Mouse (Mus musculus) kidney, embryonic 14.5 days (tissue): ENCODE data around the gene Xpnpep2. TPM values are rescaled to one million over a fixed set of nuclear protein-coding genes. Genes with fewer than 3 reads are reported as not detected.
A peak's percentile ranks its signal among the peaks of the same experiment; 100 is the strongest.

Experiments used
- ATAC-seq: fragments of 200-750 bp; cut with Nextera tagmentation; 2 replicates; pipeline ENCODE4 v1.8.0; 2017; ENCODE audit warnings: moderate number of reproducible peaks, mild to moderate bottlenecking, moderate TSS enrichment, moderate library complexity; ENCODE audit not compliant: low FRiP score, low TSS enrichment
- H3K27ac ChIP-seq: fragments of 300-500 bp; sonication (generic); 2 replicates; pipeline ENCODE4 v1.5.1; 2014; ENCODE audit warnings: low read depth, mild to moderate bottlenecking, low read length, moderate library complexity, mixed read lengths
- H3K27me3 ChIP-seq: fragments of 300-500 bp; sonication (generic); 2 replicates; pipeline ENCODE4 v1.6.1; 2014; ENCODE audit warnings: mild to moderate bottlenecking, low read length; ENCODE audit not compliant: control insufficient read depth, insufficient read depth
- H3K36me3 ChIP-seq: fragments of 300-500 bp; sonication (generic); 2 replicates; pipeline ENCODE4 v1.6.1; 2014; ENCODE audit warnings: low read length, mixed read lengths; ENCODE audit not compliant: control insufficient read depth, insufficient read depth
- H3K4me1 ChIP-seq: fragments of 300-500 bp; sonication (generic); 2 replicates; pipeline ENCODE4 v1.6.1; 2014; ENCODE audit warnings: low read length, mixed read lengths; ENCODE audit not compliant: control insufficient read depth, insufficient read depth
- H3K4me2 ChIP-seq: fragments of 300-500 bp; sonication (generic); replicated peaks from 2 replicates; pipeline ENCODE4 v1.6.1; 2014; ENCODE audit warnings: low read depth, mild to moderate bottlenecking, low read length
- H3K4me3 ChIP-seq: fragments of 300-500 bp; sonication (generic); 2 replicates; pipeline ENCODE4 v1.5.1; 2014; ENCODE audit warnings: mild to moderate bottlenecking, low read length
- H3K9ac ChIP-seq: fragments of 300-500 bp; sonication (generic); 2 replicates; pipeline ENCODE4 v1.6.1; 2014; ENCODE audit warnings: low read depth, mild to moderate bottlenecking, low read length, moderate library complexity
- H3K9me3 ChIP-seq: fragments of 300-500 bp; sonication (generic); 2 replicates; pipeline ENCODE4 v1.6.1; 2016; ENCODE audit warnings: low read length; ENCODE audit not compliant: control insufficient read depth
- WGBS: fragments of 180-500 bp; shearing (Covaris S2); extraction: QIAGEN DNeasy Blood & Tissue Kit; methylation state at CpG from one replicate; pipeline ENCODE4 v1.1.7; 2014; 5-methylcytosine and 5-hydroxymethylcytosine counted together
- polyA plus RNA-seq: library from polyadenylated mRNA; unstranded; fragments of >200 nt; fragmentation: Nextera tagmentation; extraction: Ambion mirVana; gene quantifications from 2 replicates; pipeline ENCODE4 v1.2.1, GENCODE M21; 2014

The Xpnpep2 gene
- 2.3 and 3.5 TPM in 2 replicates for polyA plus RNA-seq

GRCm38 (mm10) chrX:48108394-48109315 lies at the start of gene Xpnpep2:
TSS of gene Xpnpep2 (plus strand) at chrX:48108725.
- no peaks in the 10 kb centered on the region for H3K27me3 ChIP-seq
- H3K4me2 ChIP-seq, result no peak within 1 kb of the TSS
- WGBS, result 59% methylated on average over 6 of the region's 6 CpGs
- no peaks in the 10 kb centered on the region for H3K36me3 ChIP-seq
- H3K9ac ChIP-seq, result no peak within 1 kb of the TSS
- no peaks in the 10 kb centered on the region for H3K9me3 ChIP-seq
- no peak within 1 kb of the TSS for H3K4me3 ChIP-seq
- peak; percentile 28; the same call in 1 of the 2 replicates for ATAC-seq
- no peaks in the 10 kb centered on the region for H3K4me1 ChIP-seq
- H3K27ac ChIP-seq, result no peak within 1 kb of the TSS

DNA sequence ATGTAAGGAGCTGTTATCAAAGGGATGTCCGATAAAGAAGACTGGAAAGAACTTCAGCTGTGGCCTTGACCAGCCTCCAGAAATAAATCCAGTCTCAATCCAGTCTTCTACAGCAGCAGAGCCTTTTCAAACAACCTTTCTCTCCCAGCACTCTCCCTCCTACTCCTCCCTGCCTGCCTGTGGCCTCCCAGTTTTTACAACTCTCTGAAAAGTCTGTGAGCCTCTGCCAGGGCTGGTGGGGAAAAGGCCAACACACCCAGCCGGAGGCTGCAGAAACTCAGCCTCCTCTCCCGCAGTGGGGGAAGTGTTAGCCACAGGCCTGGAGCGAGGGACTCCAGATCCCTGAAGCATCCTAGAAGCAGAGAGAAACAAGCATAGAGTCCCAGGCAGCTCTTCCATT lies 46.0 kb upstream of the Xpnpep2 start:
- Histone ChIP-seq H3K9me3 (no peaks in the 10 kb centered on the region), H3K4me1 (no peaks in the 10 kb centered on the region), H3K36me3 (no peaks in the 10 kb centered on the region), H3K4me3 (no peak overlapping the region), H3K9ac (no peak overlapping the region), H3K27me3 (no peaks in the 10 kb centered on the region), H3K4me2 (no peak overlapping the region), H3K27ac (no peak overlapping the region)
- ATAC-seq, result no peak
- 63% methylated on average over 4 of the region's 4 CpGs for WGBS

- H3K4me2 ChIP-seq, result no peak overlapping the region
- no peak overlapping the region for H3K9ac ChIP-seq
- H3K4me1 ChIP-seq, result no peaks in the 10 kb centered on the region
- WGBS, result 46% methylated on average over 5 of the region's 5 CpGs
- H3K27me3 ChIP-seq, result no peaks in the 10 kb centered on the region
- H3K27ac ChIP-seq, result no peak overlapping the region
- no peak overlapping the region for H3K4me3 ChIP-seq
- no peaks in the 10 kb centered on the region for H3K9me3 ChIP-seq
- ATAC-seq, result no peak; the same call in 1 of the 2 replicates
- H3K36me3 ChIP-seq, result no peaks in the 10 kb centered on the region
Measured at GRCm38 (mm10) chrX:48064166-48064853, 44.2 kb upstream of the Xpnpep2 start.

- Histone ChIP-seq H3K9ac (no peak overlapping the region), H3K4me1 (no peaks in the 10 kb centered on the region), H3K27ac (no peak overlapping the region), H3K4me2 (no peak overlapping the region), H3K27me3 (no peaks in the 10 kb centered on the region), H3K36me3 (no peaks in the 10 kb centered on the region), H3K9me3 (no peaks in the 10 kb centered on the region), H3K4me3 (no peak overlapping the region)
- WGBS, result 77% methylated on average over 3 of the region's 3 CpGs
- ATAC-seq, result no peak
Measured at GRCm38 (mm10) chrX:48066891-48067290, 41.6 kb upstream of the Xpnpep2 start.

- ATAC-seq, result no peak
- Histone ChIP-seq H3K4me2 (no peak overlapping the region), H3K4me1 (no peaks in the 10 kb centered on the region), H3K4me3 (no peak overlapping the region), H3K36me3 (no peaks in the 10 kb centered on the region), H3K27me3 (peaks cover 3% of the 10 kb centered on the region; the same call in 1 of the 2 replicates), H3K27ac (no peak overlapping the region), H3K9ac (no peak overlapping the region), H3K9me3 (no peaks in the 10 kb centered on the region)
- 41% methylated on average over 3 of the region's 3 CpGs for WGBS
Measured at GRCm38 (mm10) chrX:48071961-48072360, 36.6 kb upstream of the Xpnpep2 start.

DNA sequence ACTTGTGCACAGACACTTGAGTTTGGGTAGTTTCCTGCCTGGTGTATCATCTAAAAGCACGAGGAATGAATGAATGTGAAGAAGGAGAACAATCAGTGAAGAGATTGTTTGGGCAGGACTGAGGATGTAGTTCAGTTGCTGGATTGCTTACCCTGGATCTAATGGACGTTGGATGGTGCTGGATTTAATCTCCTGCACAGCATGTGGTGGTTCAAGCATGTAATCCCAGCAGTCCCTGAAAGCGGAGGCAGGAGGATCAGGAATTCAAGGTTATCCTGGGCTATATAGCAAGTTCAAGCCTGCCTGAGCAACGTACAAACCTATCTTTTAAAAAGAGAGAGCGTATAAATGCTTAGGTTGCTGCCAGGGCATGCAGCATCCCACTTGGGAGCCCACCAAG lies 36.1 kb upstream of the Xpnpep2 start:
- ATAC-seq, result no peak
- no peaks in the 10 kb centered on the region for H3K9me3 ChIP-seq
- no peak overlapping the region for H3K27ac ChIP-seq
- H3K4me2 ChIP-seq, result no peak overlapping the region
- H3K9ac ChIP-seq, result no peak overlapping the region
- H3K36me3 ChIP-seq, result no peaks in the 10 kb centered on the region
- H3K27me3 ChIP-seq, result peaks cover 3% of the 10 kb centered on the region; the same call in 1 of the 2 replicates
- no peak overlapping the region for H3K4me3 ChIP-seq
- WGBS, result 41% methylated on average over 5 of the region's 5 CpGs
- no peaks in the 10 kb centered on the region for H3K4me1 ChIP-seq

- no peaks in the 10 kb centered on the region for H3K4me1 ChIP-seq
- no peak overlapping the region for H3K4me2 ChIP-seq
- no peak for ATAC-seq
- no peaks in the 10 kb centered on the region for H3K9me3 ChIP-seq
- WGBS, result 92% methylated on average over 3 of the region's 3 CpGs
- no peak overlapping the region for H3K4me3 ChIP-seq
- H3K9ac ChIP-seq, result no peak overlapping the region
- H3K27ac ChIP-seq, result no peak overlapping the region
- H3K27me3 ChIP-seq, result peaks cover 3% of the 10 kb centered on the region; the same call in 1 of the 2 replicates
- H3K36me3 ChIP-seq, result no peaks in the 10 kb centered on the region
Measured at GRCm38 (mm10) chrX:48074691-48075090, 33.8 kb upstream of the Xpnpep2 start.

DNA sequence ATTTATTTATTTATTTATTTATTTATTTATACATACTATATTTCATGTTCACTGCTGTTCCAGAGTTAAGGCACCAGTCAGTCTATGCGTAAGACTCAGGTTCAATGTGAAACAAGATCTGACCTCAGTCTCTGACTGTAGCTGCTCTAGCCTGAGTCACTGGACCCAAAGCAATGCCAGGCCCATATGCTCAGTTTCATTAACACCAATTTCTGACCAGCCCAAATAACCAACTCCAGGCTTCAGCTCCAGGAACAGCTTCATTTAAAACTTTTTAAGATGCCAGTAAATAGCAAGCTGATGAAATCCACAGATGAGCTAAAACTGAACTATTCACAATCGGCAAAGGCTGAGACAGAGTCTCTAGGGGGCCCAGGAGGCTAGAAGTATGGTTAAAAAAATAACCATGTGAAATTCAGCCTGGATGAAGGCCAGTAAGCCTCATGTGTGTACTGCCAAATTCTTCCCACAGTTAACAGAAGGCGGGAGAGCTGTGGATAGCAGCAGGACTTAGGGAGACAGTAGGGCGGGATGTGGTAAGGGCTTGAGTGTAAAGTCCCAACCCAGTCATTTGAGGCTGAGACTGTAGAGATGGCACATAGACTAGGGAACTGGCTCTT lies 31.6 kb upstream of the Xpnpep2 start:
- 88% methylated on average over 4 of the region's 4 CpGs for WGBS
- Histone ChIP-seq H3K4me3 (no peak overlapping the region), H3K27me3 (peaks cover 3% of the 10 kb centered on the region; the same call in 1 of the 2 replicates), H3K9ac (no peak overlapping the region), H3K27ac (no peak overlapping the region), H3K4me2 (no peak overlapping the region), H3K36me3 (no peaks in the 10 kb centered on the region), H3K9me3 (no peaks in the 10 kb centered on the region), H3K4me1 (no peaks in the 10 kb centered on the region)
- no peak for ATAC-seq
